Mouse (Mus musculus) forebrain, embryonic 11.5 days (tissue): ENCODE measurements around the gene Pphln1. TPM values are rescaled to one million over a fixed set of nuclear protein-coding genes. Genes with fewer than 3 reads are reported as not detected.

ENCODE experiments used
- polyA plus RNA-seq: library from polyadenylated mRNA; unstranded; fragments of >200 nt; fragmentation: Nextera tagmentation; extraction: Ambion mirVana; gene quantifications from 2 replicates; pipeline ENCODE4 v1.2.1, GENCODE M21; 2014

Pphln1 gene
- polyA plus RNA-seq, 1 experiment from 2014 or later = 79.9 TPM

Other genes with a start within 250 kb of the Pphln1 start
- gene Gxylt1, start 123.2 kb upstream of the Pphln1 start, polyA plus RNA-seq = 19.7 and 21.7 TPM in 2 replicates
- gene Yaf2, start 61.4 kb upstream of the Pphln1 start, polyA plus RNA-seq = 106 and 116 TPM in 2 replicates
- 154 and 167 TPM in 2 replicates for gene Zcrb1, start within 50 bp of the Pphln1 start, polyA plus RNA-seq
- gene Prickle1, start 197.5 kb downstream of the Pphln1 start, polyA plus RNA-seq = 11.6 and 12.4 TPM in 2 replicates